Mouse (Mus musculus): ENCODE results near the gene Prorsd1. TPM values are rescaled to one million over a fixed set of nuclear protein-coding genes. Genes with fewer than 3 reads are reported as not detected.

Gene Prorsd1
- polyA plus RNA-seq, 1 experiment from 2014 or later: 18.6 TPM

- 81% methylated on average over 3 of the region's 3 CpGs for WGBS
- peaks cover 51% of the 10 kb centered on the region for H3K36me3 ChIP-seq (replicated peaks)
Observed at GRCm38 (mm10) chr11:29544225-29544945, 29.6 kb upstream of the Prorsd1 start.

GRCm38 (mm10) chr11:29538201-29538600 is 23.4 kb upstream of the Prorsd1 start:
- no peak overlapping the region for H3K4me2 ChIP-seq
- H3K4me3 ChIP-seq (replicated peaks): no peak overlapping the region
- no peaks in the 10 kb centered on the region for H3K9me3 ChIP-seq
- ATAC-seq (ENCODE audit: low FRiP score): no peak
- H3K27me3 ChIP-seq: no peaks in the 10 kb centered on the region
- H3K27ac ChIP-seq: no peak overlapping the region
- H3K4me1 ChIP-seq: no peaks in the 10 kb centered on the region
- H3K9ac ChIP-seq: no peak overlapping the region
- 94% methylated on average over 1 of the region's 1 CpGs for WGBS
- peaks cover 54% of the 10 kb centered on the region for H3K36me3 ChIP-seq (replicated peaks)

More at GRCm38 (mm10) chr11:29544225-29544945, 29.6 kb upstream of the Prorsd1 start:
- H3K27me3 ChIP-seq: no peaks in the 10 kb centered on the region
- H3K4me1 ChIP-seq: peaks cover 12% of the 10 kb centered on the region
- no peak overlapping the region for H3K27ac ChIP-seq
- ATAC-seq (ENCODE audit: low FRiP score): no peak
- H3K9me3 ChIP-seq: no peaks in the 10 kb centered on the region
- no peak overlapping the region for H3K4me3 ChIP-seq (replicated peaks)
- no peak overlapping the region for H3K4me2 ChIP-seq
- H3K9ac ChIP-seq: no peak overlapping the region

GRCm38 (mm10) chr11:29525988-29526794 is 11.4 kb upstream of the Prorsd1 start, which contains the start of gene Mtif2:
Mtif2 (plus strand) TSS chr11:29526408.
- no peaks in the 10 kb centered on the region for H3K27me3 ChIP-seq
- H3K4me1 ChIP-seq: peaks cover 19% of the 10 kb centered on the region
- peak within 1 kb of the TSS; percentile 69 for H3K9ac ChIP-seq
- 3% methylated on average over 47 of the region's 47 CpGs for whole genome bisulfite sequencing
- H3K36me3 ChIP-seq (replicated peaks): peaks cover 11% of the 10 kb centered on the region
- H3K27ac ChIP-seq: peak within 1 kb of the TSS; percentile 82
- H3K9me3 ChIP-seq: no peaks in the 10 kb centered on the region
- peak within 1 kb of the TSS; percentile 70 for H3K4me2 ChIP-seq
- H3K4me3 ChIP-seq (replicated peaks): peak within 1 kb of the TSS; percentile 71
- peak; percentile 96 for ATAC-seq (ENCODE audit: low FRiP score)

DNA sequence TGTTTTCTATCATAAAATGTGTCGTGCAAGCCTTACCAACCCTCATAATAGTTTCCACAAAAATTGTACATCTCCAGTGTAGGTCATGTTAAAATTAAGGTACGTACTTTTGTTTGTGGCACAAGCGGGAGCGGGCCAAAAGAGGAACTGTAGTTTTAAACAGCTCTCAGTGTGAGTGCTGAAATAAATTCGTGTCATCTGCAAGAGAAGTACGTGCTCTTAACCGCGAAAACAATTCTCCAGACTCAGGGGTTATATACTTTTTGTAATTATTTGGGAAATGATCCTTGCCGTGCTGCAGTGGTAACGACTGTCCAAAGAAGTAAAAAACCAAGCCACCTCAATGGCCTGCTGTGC is 530 bp downstream of the Prorsd1 start:
- 33% methylated on average over 10 of the region's 10 CpGs for whole genome bisulfite sequencing
- H3K27me3 ChIP-seq: no peaks in the 10 kb centered on the region
- peak overlapping the region; percentile 69; the same call in 1 of the 2 replicates for H3K27ac ChIP-seq
- no peaks in the 10 kb centered on the region for H3K9me3 ChIP-seq
- H3K4me1 ChIP-seq: peaks cover 7% of the 10 kb centered on the region
- H3K36me3 ChIP-seq (replicated peaks): peaks cover 12% of the 10 kb centered on the region; the same call in 1 of the 2 replicates
- ATAC-seq (ENCODE audit: low FRiP score): no peak
- peak overlapping the region; percentile 76 for H3K9ac ChIP-seq
- peak overlapping the region; percentile 60 for H3K4me3 ChIP-seq (replicated peaks)
- peak overlapping the region; percentile 66 for H3K4me2 ChIP-seq

GRCm38 (mm10) chr11:29512818-29513535 is 1.9 kb downstream of the Prorsd1 start:
- no peak overlapping the region for H3K4me2 ChIP-seq
- 90% methylated on average over 4 of the region's 4 CpGs for WGBS

GRCm38 (mm10) chr11:29509421-29509820 is 5.4 kb downstream of the Prorsd1 start:
- 94% methylated on average over 1 of the region's 1 CpGs for whole genome bisulfite sequencing
- peaks cover 6% of the 10 kb centered on the region for H3K4me1 ChIP-seq

More at GRCm38 (mm10) chr11:29512818-29513535, 1.9 kb downstream of the Prorsd1 start:
- H3K36me3 ChIP-seq (replicated peaks): peaks cover 12% of the 10 kb centered on the region; the same call in 1 of the 2 replicates
- H3K27me3 ChIP-seq: no peaks in the 10 kb centered on the region
- H3K9ac ChIP-seq: no peak overlapping the region
- H3K4me1 ChIP-seq: peaks cover 7% of the 10 kb centered on the region
- no peak overlapping the region for H3K27ac ChIP-seq
- no peaks in the 10 kb centered on the region for H3K9me3 ChIP-seq
- ATAC-seq (ENCODE audit: low FRiP score): no peak
- no peak overlapping the region for H3K4me3 ChIP-seq (replicated peaks)

DNA sequence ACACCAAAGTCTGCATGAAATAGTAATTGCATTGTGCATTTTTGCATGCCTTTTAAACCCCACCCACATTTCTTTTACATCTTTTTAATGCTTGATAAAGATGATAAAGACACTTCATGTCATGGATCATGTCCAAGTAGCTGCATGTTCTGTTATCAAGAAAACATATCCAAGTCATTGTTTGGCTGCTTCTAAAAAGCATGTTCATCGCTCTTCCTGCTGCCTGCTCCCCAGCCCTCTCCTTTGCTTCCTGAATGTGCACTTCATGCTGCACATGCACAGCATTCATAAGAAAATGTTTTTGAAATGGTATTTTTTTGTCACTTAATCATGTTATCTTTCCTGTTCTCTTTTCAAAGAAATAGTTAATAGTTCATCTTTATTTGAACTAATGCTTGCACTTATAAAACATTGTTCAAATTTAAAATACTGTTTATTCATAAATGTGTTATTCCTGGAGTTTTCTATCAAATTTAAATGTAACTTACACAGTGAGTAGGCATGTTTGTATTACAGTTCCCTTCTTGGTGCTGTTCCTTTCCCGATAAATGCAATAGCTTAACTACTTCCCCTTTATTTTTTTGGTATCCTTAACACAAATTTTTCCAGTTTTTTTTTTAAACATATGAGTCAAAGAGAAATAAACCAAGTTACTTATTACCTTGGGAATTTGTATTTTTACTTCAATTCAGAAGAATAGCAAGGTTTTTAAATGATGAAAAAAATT is 9.8 kb downstream of the Prorsd1 start:
- H3K9ac ChIP-seq: no peak overlapping the region
- no peaks in the 10 kb centered on the region for H3K9me3 ChIP-seq
- H3K27ac ChIP-seq: no peak overlapping the region
- 89% methylated on average over 2 of the region's 2 CpGs for WGBS
- H3K27me3 ChIP-seq: no peaks in the 10 kb centered on the region
- H3K4me2 ChIP-seq: no peak overlapping the region
- H3K36me3 ChIP-seq (replicated peaks): peaks cover 34% of the 10 kb centered on the region
- H3K4me3 ChIP-seq (replicated peaks): no peak overlapping the region
- no peaks in the 10 kb centered on the region for H3K4me1 ChIP-seq
- ATAC-seq (ENCODE audit: low FRiP score): no peak

More at GRCm38 (mm10) chr11:29509421-29509820, 5.4 kb downstream of the Prorsd1 start:
- no peak for ATAC-seq (ENCODE audit: low FRiP score)
- Histone ChIP-seq H3K27ac (no peak overlapping the region), H3K9me3 (no peaks in the 10 kb centered on the region), H3K4me3 (replicated peaks) (no peak overlapping the region), H3K9ac (no peak overlapping the region), H3K4me2 (no peak overlapping the region), H3K27me3 (no peaks in the 10 kb centered on the region), H3K36me3 (replicated peaks) (peaks cover 27% of the 10 kb centered on the region)

DNA sequence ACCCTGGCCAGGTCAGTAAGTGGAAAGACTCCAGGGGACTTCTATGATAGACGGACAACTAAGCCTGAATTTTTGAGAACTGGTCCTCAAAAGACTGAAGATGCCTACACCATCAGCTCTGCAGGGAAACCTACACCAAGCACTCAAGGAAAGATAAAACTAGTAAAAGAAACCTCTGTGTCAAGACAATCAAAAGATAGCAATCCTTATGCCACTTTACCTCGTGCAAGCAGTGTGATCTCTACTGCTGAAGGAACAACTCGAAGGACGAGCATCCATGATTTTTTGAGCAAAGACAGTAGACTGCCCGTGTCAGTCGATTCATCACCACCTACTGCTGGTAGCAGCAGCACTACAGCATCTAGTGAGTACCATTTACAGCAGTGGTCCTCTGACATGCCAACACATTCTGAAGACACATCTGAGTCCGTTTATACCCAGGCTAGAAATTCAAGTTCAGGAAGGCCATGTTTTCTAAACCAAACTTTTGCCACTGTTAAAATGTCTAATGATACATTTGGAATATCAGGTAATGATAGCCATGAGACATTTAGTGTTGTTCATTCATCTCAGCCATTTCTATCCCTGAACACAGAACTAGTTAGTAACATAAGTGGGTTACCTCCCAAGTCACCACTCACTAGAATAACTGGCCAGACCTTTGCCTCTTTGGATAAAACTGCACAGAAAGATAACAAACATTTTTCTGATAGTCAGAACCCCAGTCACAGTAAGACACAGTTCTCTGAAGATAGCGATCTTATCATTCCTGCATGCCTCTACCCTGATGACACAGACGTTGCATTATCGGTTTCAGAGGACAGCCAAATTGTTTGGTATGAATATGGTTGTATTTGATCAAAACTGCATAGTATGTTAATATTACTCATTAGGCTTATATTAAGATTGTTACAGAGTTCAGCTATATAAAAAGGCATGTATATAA is 10.6 kb downstream of the Prorsd1 start:
- no peak for ATAC-seq (ENCODE audit: low FRiP score)
- Histone ChIP-seq H3K27me3 (no peaks in the 10 kb centered on the region), H3K36me3 (replicated peaks) (peaks cover 38% of the 10 kb centered on the region), H3K27ac (no peak overlapping the region), H3K4me2 (no peak overlapping the region), H3K4me1 (no peaks in the 10 kb centered on the region), H3K4me3 (replicated peaks) (no peak overlapping the region), H3K9ac (no peak overlapping the region), H3K9me3 (no peaks in the 10 kb centered on the region)
- 92% methylated on average over 10 of the region's 10 CpGs for WGBS

DNA sequence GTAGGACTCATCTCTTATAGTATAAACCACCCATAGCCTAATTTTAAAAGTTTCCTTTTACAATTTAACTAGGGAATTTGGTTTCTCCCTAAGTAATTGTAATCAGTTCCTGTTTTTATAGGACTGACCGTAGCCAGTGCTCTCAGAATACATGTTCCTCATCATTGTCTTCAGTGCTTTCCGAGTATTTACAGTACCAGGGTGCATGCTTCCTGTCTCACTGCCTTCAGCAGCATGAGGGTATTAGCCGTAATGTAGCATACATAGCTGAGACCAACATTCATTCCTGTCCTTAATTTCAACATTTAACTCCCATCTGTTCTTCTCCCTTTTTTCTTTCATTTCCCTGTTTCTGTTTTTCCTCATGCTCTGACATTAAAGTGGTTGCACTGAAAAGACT is 17.9 kb downstream of the Prorsd1 start:
- H3K9me3 ChIP-seq: no peaks in the 10 kb centered on the region
- WGBS: 92% methylated on average over 3 of the region's 3 CpGs
- H3K4me1 ChIP-seq: no peaks in the 10 kb centered on the region
- no peaks in the 10 kb centered on the region for H3K27me3 ChIP-seq
- no peak for ATAC-seq (ENCODE audit: low FRiP score)
- no peak overlapping the region for H3K4me3 ChIP-seq (replicated peaks)
- H3K27ac ChIP-seq: no peak overlapping the region
- no peak overlapping the region for H3K4me2 ChIP-seq
- H3K9ac ChIP-seq: no peak overlapping the region
- H3K36me3 ChIP-seq (replicated peaks): peaks cover 31% of the 10 kb centered on the region

DNA sequence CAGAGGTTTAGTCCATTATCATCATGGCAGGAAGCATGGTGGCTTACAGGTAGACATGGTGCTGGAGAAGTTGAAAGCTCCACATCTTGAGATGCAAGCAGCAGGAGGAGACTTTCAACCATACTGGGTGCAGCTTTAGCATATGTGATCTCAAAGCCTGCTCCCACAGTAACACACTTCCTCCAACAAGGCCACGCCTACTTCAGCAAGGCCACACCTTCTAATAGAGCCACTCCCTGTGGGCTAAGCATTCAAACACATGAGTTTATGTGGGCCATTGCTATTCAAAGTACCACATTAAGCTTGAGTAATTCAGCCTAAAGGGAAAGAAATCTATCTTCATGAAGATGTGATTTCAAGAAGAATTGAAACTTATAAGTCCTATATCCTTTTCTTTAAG is 21.7 kb downstream of the Prorsd1 start:
- H3K36me3 ChIP-seq (replicated peaks): peaks cover 26% of the 10 kb centered on the region
- H3K9me3 ChIP-seq: no peaks in the 10 kb centered on the region
- H3K4me1 ChIP-seq: no peaks in the 10 kb centered on the region
- no peak overlapping the region for H3K4me2 ChIP-seq
- H3K9ac ChIP-seq: no peak overlapping the region
- no peak for ATAC-seq (ENCODE audit: low FRiP score)
- H3K27ac ChIP-seq: no peak overlapping the region
- 96% methylated on average over 1 of the region's 1 CpGs for WGBS
- H3K27me3 ChIP-seq: no peaks in the 10 kb centered on the region
- H3K4me3 ChIP-seq (replicated peaks): no peak overlapping the region

GRCm38 (mm10) chr11:29474676-29475075 is 40.2 kb downstream of the Prorsd1 start:
- Histone ChIP-seq H3K4me1 (no peaks in the 10 kb centered on the region), H3K36me3 (replicated peaks) (peaks cover 35% of the 10 kb centered on the region), H3K4me3 (replicated peaks) (no peak overlapping the region), H3K27ac (no peak overlapping the region), H3K9me3 (no peaks in the 10 kb centered on the region), H3K9ac (no peak overlapping the region), H3K27me3 (no peaks in the 10 kb centered on the region), H3K4me2 (no peak overlapping the region)
- ATAC-seq (ENCODE audit: low FRiP score): no peak
